Mouse (Mus musculus) left cerebral cortex, postnatal 10 days (tissue): ENCODE results near the gene Med14. TPM values are rescaled to one million over a fixed set of nuclear protein-coding genes. Genes with fewer than 3 reads are reported as not detected.

Experiments
- DNase-seq, 2 experiments: peaks; one replicate each; pipeline ENCODE4 v3.0.0; 2021 to 2022; ENCODE audit warnings: low spot score in 2 of 2, mixed read lengths in 1 of 2; ENCODE audit errors: extremely low spot score in 1 of 2
- intact Hi-C: fragments of 180-260 bp; cut with DNase I; formaldehyde crosslinking; loops from one replicate; pipeline ENCODE4 v1.15.1; 2025
- total RNA-seq, 2 experiments: library from RNA; stranded (reverse); gene quantifications; 2 replicates each; pipeline ENCODE4 v1.2.3; 2021

The Med14 gene
- total RNA-seq, 2 experiments from 2014 or later = 68.1 to 73.7 TPM

DNA sequence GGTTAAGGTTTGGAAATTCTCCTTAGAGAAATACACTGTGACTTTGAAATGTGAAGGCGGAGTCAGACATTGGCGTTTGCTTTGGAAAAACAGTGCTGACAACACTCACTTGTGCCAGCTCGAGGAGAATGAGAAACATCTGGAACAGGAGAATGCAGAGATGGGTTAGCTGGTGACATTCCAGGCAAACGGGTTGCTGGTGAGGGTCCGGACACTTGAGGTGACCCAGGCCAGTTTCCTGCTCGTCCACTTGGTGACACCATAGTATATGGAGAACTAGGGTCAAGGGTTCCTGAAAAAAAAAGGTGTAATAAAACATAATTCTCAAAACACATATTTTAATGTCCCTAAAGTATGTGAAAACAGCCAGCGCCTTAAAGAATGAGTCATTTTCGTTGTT, 75.0 kb downstream of the Med14 start:
- intact Hi-C loops = no loop called here
- DNase-seq = no peak

DNA sequence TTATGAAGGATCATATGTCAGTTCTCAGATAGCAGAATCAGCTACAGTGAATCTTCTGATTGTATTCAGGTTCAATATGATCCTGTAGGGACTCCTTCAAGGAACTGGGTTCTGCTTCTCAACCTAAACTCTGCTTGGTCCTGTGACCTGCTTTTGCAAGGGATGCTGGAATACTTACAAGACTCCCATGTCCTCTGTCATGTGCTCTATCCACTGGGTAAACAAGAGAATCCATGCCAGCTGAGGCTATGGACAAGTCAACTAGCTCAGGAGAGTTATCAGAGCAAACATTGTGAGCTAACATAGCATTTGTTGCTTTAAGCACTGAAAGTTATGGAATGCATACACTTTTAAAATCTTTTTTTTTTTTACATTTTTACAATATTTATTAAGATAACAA, 75.8 kb downstream of the Med14 start:
- intact Hi-C loops = no loop called here
- no peak for DNase-seq

DNA sequence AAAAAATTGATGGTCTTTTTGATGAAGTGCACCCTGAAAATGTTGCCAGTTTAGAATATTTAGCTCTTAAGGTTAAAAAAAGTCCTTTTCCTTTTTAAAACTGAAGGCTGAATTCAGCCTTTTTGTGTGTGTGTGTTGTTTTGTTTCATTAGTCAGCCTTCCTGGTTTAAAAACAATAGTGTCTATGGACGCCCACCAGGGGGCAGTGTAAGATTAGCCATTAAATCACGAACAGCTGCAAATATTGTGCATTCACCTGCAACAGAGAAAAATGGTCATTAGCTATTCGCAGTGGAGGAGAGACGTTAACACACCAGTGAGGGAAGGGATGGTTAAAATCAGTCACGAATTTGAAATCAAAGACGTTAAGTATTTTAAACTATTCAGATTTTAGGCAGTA, 84.5 kb downstream of the Med14 start:
- peak; percentile 17 to 56 for DNase-seq
- intact Hi-C loops = loop anchor here (5.0 kb wide), 1 partner anchor 160 kb away; no protein-coding TSS in a partner anchor

DNA sequence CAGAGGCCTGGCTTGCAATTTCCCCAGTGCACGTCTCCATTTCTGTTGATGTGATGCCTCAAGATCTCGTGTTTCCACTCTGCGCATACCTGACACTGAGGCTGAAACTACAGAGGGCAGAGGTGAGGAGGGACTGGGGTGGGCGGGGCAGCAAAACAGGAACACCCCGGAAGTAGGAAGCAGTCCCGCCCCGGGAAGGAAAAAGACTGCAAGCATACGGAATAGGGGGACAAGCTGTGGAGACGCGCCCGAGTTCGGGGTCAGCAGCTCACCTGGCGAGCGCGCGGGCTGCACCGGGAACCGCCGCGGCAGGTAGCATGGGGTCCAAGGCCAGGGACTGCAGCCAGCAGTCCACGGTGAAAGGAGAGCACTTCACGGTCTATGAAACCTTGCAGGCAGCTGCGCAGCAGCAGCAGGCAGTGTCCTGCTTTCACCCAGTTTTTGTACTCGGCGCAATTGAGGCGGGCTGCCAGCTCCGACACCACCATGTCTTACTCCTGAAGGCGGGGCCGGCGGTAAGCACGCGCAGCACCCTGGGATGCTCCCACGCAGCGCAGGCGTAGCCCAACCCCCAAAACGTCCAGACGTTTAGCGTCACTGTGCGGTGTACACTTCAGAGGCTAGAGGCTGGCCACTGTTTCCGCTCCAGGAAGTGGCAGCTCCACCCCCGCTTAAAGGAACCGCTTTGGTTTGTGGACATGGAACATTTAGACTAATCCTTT, 88.7 kb downstream of the Med14 start, which contains the start of gene 1810030O07Rik:
Gene 1810030O07Rik (minus strand): TSS at position 615 of the 722 bp plus-strand sequence.
- DNase-seq = peak; percentile 80 to 93
- intact Hi-C loops = no loop called here

DNA sequence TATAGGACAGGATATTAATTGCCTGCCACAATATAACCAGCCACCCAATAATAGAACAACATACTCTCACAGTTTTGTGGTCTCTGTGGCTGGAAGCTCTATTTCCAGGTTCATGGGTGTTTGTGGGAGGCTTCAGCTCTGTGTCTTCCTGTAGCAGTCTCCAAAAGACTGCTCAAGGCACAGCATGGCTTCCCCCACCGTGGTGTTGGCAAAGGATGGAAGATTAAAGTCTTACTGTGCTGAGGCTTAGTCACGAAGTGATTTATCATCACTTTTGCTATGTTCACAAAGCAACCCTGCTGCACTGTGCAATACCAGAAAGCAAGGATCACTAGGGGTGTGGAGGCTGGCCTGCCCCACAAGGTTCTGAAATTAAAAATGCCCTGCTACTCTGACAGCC, 108.0 kb downstream of the Med14 start:
- intact Hi-C loops = no loop called here
- no peak for DNase-seq

DNA sequence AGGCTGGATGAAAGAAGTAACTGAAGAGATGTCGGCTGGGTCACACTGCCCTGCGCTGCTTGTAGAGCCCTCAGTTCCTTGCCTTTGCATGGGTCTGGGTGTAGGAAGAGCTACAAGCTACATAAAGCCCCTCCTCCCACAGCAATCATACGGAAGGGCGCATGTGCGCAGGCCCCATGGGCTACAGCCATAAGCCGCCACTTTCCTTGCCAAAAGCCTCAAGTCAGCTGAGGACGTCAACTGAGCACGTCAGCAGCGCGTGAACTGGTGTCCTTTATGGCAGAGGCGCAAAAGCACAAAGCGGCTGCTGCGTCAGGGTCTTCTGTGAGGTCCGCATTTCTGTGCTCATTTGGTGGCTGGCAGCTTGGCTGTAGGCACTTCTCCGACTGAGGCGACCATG, 110.0 kb downstream of the Med14 start:
- intact Hi-C loops = no loop called here
- DNase-seq = no peak

DNA sequence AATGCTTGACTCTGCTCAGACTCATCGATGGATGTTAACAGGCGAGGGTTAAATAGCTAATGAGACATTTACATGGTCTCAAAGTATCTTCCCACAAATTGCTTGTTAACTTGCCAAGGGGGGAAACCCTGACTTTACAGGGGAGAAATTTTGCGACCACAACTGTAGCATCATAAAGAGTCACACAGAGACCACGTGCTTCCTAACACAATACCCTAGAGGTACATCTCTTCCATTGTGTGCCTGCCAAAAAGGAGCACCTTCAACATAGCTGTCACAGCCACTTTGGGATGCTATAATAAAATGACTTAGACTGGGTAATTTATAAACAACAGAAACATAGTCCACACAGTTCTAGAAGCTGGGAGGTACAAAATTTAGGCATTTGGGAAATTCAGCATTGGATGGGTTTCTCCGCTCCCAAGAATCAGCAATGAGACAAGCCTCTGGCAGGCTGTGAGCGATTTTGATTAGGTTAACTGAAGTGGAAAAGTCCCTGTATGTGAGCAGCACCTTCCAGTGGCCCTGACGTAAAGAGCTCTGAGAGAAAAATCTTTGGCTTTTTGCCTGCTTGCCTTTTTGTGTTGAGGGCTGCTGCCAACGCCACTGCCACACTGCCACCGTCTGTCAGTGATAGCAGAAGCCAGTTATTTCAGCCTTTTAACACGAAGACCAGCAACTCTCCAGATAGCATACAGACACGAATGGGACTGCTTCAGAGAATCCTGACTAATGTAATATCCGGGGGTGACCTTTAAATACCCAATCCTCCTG, 116.2 kb downstream of the Med14 start:
- intact Hi-C loops = no loop called here
- no peak for DNase-seq

DNA sequence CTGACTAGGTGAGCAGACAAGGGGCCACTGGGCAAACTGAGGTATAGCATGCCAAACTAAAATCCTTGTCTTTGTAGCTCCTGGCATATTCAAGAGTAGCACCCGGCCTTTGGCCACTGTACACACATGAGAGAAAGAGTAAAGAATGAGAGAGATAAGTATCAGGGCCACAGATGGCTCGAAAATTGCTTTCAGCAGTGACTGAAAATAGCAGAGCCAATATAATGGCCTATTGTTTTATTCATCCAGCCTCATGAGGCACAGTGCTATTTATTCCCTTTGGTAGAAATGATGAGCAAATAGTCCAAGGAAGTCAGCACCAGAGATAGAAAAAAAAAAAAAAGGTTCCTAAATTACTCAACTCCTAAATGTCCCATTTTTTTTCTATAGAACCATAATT, 116.9 kb downstream of the Med14 start:
- intact Hi-C loops = no loop called here
- no peak for DNase-seq

Other genes starting within 250 kb of the Med14 start
- 100 to 1,000 TPM; 209 to 221 TPM for gene Atp6ap2, start 174.3 kb downstream of the Med14 start, total RNA-seq
- 10 to 100 TPM; 12.5 to 17.4 TPM for gene 1810030O07Rik, start 88.4 kb downstream of the Med14 start, total RNA-seq